8 mouse cellular contexts compared by ENCODE assay signal in the genomic region with DNA sequence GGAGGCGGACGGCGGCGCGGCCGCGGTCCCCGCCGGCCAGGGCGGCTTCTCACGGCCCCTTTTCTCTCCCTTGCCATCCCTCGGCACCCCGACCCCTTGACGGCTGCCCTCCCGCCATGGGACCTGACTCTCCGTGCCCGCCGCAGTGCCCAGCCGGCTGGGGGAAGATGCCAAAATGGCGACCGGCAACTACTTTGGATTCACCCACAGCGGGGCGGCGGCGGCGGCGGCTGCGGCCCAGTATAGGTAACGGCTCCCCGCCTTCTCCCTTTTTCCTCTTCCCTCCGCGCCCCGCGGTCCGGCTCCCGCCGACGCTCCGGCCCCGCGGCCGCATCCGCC. TPM values are rescaled to one million over a fixed set of nuclear protein-coding genes. Genes with fewer than 3 reads are reported as not detected.
DNase-seq lines count a peak whose midpoint lies in the region; ATAC-seq and TF ChIP-seq lines count a peak whose summit lies in the region.

No protein-coding gene starts in this region.

- H3K4me3 ChIP-seq in kidney, embryonic 16.5 days (ENCODE audit: low read length) = peak overlapping the region; percentile 95
- peak overlapping the region; percentile 73 for H3K4me3 ChIP-seq in forebrain, embryonic 16.5 days (replicated peaks; ENCODE audit: low read length)
- H3K4me3 ChIP-seq in liver, adult 2 months (ENCODE audit: insufficient read depth, low read depth, low read length) = peak overlapping the region; percentile 96
- H3K4me3 ChIP-seq in olfactory bulb, adult 2 months (ENCODE audit: insufficient read depth, low read depth, low read length) = peak overlapping the region; percentile 89

- no peak for DNase-seq in kidney, adult 9 months
- DNase-seq in ZHBTc4 (ENCODE audit: low read depth, low spot score) = peak; percentile 70
- DNase-seq in liver, adult 2 months (ENCODE audit: extremely low read depth, low read depth, low spot score) = no peak
- DNase-seq in ovary, postnatal 10 days (ENCODE audit: low spot score) = no peak
- DNase-seq in layer of hippocampus, adult 18-20 months (ENCODE audit: low spot score in 2 of 2) = no peak

- no peaks in the 10 kb centered on the region for H3K36me3 ChIP-seq in kidney, embryonic 16.5 days (ENCODE audit: insufficient read depth, low read length)
- H3K36me3 ChIP-seq in forebrain, embryonic 16.5 days (ENCODE audit: control insufficient read depth, insufficient read depth) = no peaks in the 10 kb centered on the region
- H3K36me3 ChIP-seq in liver, adult 2 months (ENCODE audit: control insufficient read depth, insufficient read depth, low read length) = no peaks in the 10 kb centered on the region; the same call in 1 of the 2 replicates

- peak overlapping the region; percentile 92 for H3K27ac ChIP-seq in kidney, embryonic 16.5 days (ENCODE audit: low read length)
- peak overlapping the region; percentile 91 for H3K27ac ChIP-seq in forebrain, embryonic 16.5 days (ENCODE audit: low read length)
- H3K27ac ChIP-seq in liver, adult 2 months (replicated peaks; ENCODE audit: insufficient read depth, low read depth, low read length) = peak overlapping the region; percentile 90
- peak overlapping the region; percentile 93 for H3K27ac ChIP-seq in olfactory bulb, adult 2 months (ENCODE audit: insufficient read depth, low read depth, low read length)

- H3K9ac ChIP-seq in kidney, embryonic 16.5 days (replicated peaks; ENCODE audit: low read length) = peak overlapping the region; percentile 100
- H3K9ac ChIP-seq in forebrain, embryonic 16.5 days (replicated peaks; ENCODE audit: low read depth, low read length) = peak overlapping the region; percentile 95
- H3K9ac ChIP-seq in liver, adult 2 months (ENCODE audit: low read depth, low read length) = peak overlapping the region; percentile 96

- no peaks in the 10 kb centered on the region for H3K27me3 ChIP-seq in kidney, embryonic 16.5 days (ENCODE audit: insufficient read depth, low read length)
- H3K27me3 ChIP-seq in forebrain, embryonic 16.5 days (replicated peaks; ENCODE audit: control insufficient read depth, insufficient read depth, low read length) = no peaks in the 10 kb centered on the region
- no peaks in the 10 kb centered on the region for H3K27me3 ChIP-seq in liver, adult 2 months (ENCODE audit: control insufficient read depth, insufficient read depth, low read length)

- TF ChIP-seq POLR2A in liver, adult 2 months (IDR thresholded peaks at IDR 0.05; ENCODE audit: extremely low read depth, insufficient read depth, low read length) = no peak
- TF ChIP-seq POLR2A in olfactory bulb, adult 2 months (IDR thresholded peaks at IDR 0.05; ENCODE audit: insufficient read depth, low read depth, low read length) = no peak

- TF ChIP-seq CTCF in liver, adult 2 months (IDR thresholded peaks at IDR 0.05; ENCODE audit: low read depth, low read length) = no peak
- no peak for TF ChIP-seq CTCF in olfactory bulb, adult 2 months (IDR thresholded peaks at IDR 0.05; ENCODE audit: insufficient read depth, low read depth, low read length)

- H3K9me3 ChIP-seq in kidney, embryonic 16.5 days (ENCODE audit: low read length) = no peaks in the 10 kb centered on the region
- H3K9me3 ChIP-seq in forebrain, embryonic 16.5 days (ENCODE audit: control insufficient read depth, low read length) = no peaks in the 10 kb centered on the region

- H3K4me1 ChIP-seq in kidney, embryonic 16.5 days (ENCODE audit: insufficient read depth, low read length) = peaks cover 6% of the 10 kb centered on the region
- peaks cover 9% of the 10 kb centered on the region for H3K4me1 ChIP-seq in forebrain, embryonic 16.5 days (replicated peaks; ENCODE audit: control insufficient read depth, insufficient read depth, low read length)
- H3K4me1 ChIP-seq in liver, adult 2 months (ENCODE audit: control insufficient read depth, insufficient read depth, low read length) = peaks cover 6% of the 10 kb centered on the region; the same call in 1 of the 2 replicates
- peaks cover 5% of the 10 kb centered on the region for H3K4me1 ChIP-seq in olfactory bulb, adult 2 months (ENCODE audit: control insufficient read depth, insufficient read depth, low read length)

- WGBS in kidney, embryonic 16.5 days = under 1% methylated on average over 31 of the region's 43 CpGs
- WGBS in forebrain, embryonic 16.5 days = 0% methylated on average over 15 of the region's 43 CpGs
- WGBS in liver, adult 2 months = 2% methylated on average over 34 of the region's 43 CpGs
- WGBS in olfactory bulb, adult 2 months = under 1% methylated on average over 27 of the region's 43 CpGs

- peaks cover 17% of the 10 kb centered on the region; the same call in 1 of the 2 replicates for H3K79me2 ChIP-seq in liver, adult 2 months (ENCODE audit: control insufficient read depth, insufficient read depth, low read length)

- peak; percentile 44 for ATAC-seq in kidney, embryonic 16.5 days (ENCODE audit: low FRiP score, low TSS enrichment)
- ATAC-seq in forebrain, embryonic 16.5 days = peak; percentile 43; the same call in 1 of the 2 replicates

- peak overlapping the region; percentile 77 for H3K4me2 ChIP-seq in kidney, embryonic 16.5 days (replicated peaks; ENCODE audit: low read depth, low read length)
- H3K4me2 ChIP-seq in forebrain, embryonic 16.5 days (ENCODE audit: low read length) = no peak overlapping the region

RNA-seq across cellular contexts. Expression of gene Zfr, which starts 0.4 kb away (rescaled TPM):
- polyA plus RNA-seq in kidney, embryonic 16.5 days (2015; fragmentation: Nextera tagmentation; extraction: Ambion mirVana) = 101 and 108 TPM in 2 replicates
- polyA plus RNA-seq in forebrain, embryonic 16.5 days (2015; fragmentation: Nextera tagmentation; extraction: Ambion mirVana) = 124 and 142 TPM in 2 replicates
- 34.2 and 36.7 TPM in 2 replicates for total RNA-seq in liver, adult 2 months (2014; rRNA removed)
- 46.2 and 61.6 TPM in 2 replicates for polyA plus RNA-seq in liver, adult 2 months (2012; rRNA removed)
- polyA plus RNA-seq in olfactory bulb, adult 2 months (2012; ENCODE audit: insufficient read depth, insufficient read length, low replicate concordance, missing spikeins) = 546 TPM in 1 of 2 replicates, not detected in the other
- 100 to 1,000 TPM; 354 to 376 TPM for total RNA-seq in layer of hippocampus, adult 18-20 months (2021)
